11 mouse cellular contexts compared by ENCODE assay signal in genomic region chr12:116145246-116145645, GRCm38 (mm10).
DNase-seq lines count a peak whose midpoint lies in the region; ATAC-seq and TF ChIP-seq lines count a peak whose summit lies in the region.
"Had no signal": no experiment of that assay in that cellular context is flagged by ENCODE, and none has a peak within 500 bp of the region (broad histone marks: within the 10 kb centered on the region; RNA-seq: fewer than 3 reads in every experiment).

No protein-coding gene starts in this region.

- no peak for TF ChIP-seq CTCF in hindbrain, postnatal 0 days (IDR thresholded peaks at IDR 0.05; ENCODE audit: low read depth)
- no peak for TF ChIP-seq CTCF in forebrain, postnatal 0 days (IDR thresholded peaks at IDR 0.05; ENCODE audit: low read depth)

- no peaks in the 10 kb centered on the region for H3K36me3 ChIP-seq in hindbrain, postnatal 0 days (ENCODE audit: insufficient read depth, low read length)
- H3K36me3 ChIP-seq in hindbrain, embryonic 11.5 days (ENCODE audit: control insufficient read depth, insufficient read depth, low read length) = no peaks in the 10 kb centered on the region
- no peaks in the 10 kb centered on the region for H3K36me3 ChIP-seq in forebrain, postnatal 0 days (ENCODE audit: insufficient read depth)
- H3K36me3 ChIP-seq: embryonic facial prominence, embryonic 15.5 days; limb, embryonic 15.5 days; neural tube, embryonic 12.5 days had no signal

- peaks cover 5% of the 10 kb centered on the region; the same call in 1 of the 2 replicates for H3K4me1 ChIP-seq in hindbrain, postnatal 0 days (ENCODE audit: insufficient read depth, low read length)
- H3K4me1 ChIP-seq in hindbrain, embryonic 11.5 days (replicated peaks; ENCODE audit: control insufficient read depth, insufficient read depth, low read length) = 0 out of 2 replicates have a peak, but pooled peaks cover 5% of the 10 kb centered on the region
- no peaks in the 10 kb centered on the region for H3K4me1 ChIP-seq in forebrain, postnatal 0 days (ENCODE audit: insufficient read depth)
- H3K4me1 ChIP-seq: embryonic facial prominence, embryonic 15.5 days; limb, embryonic 15.5 days; neural tube, embryonic 12.5 days had no signal

- DNase-seq in hindbrain, postnatal 0 days (ENCODE audit: low spot score) = peak; percentile 5
- no peak for DNase-seq in hindbrain, embryonic 11.5 days (ENCODE audit: low spot score)
- peak; percentile 34 for DNase-seq in lung, postnatal 25 days (ENCODE audit: low spot score)
- DNase-seq in thymus, postnatal 10 days (ENCODE audit: low spot score in 2 of 2) = peak; percentile 63 to 65
- DNase-seq in forebrain, postnatal 0 days = no peak
- DNase-seq in urinary bladder, postnatal 10 days (ENCODE audit: low spot score) = no peak
- DNase-seq in left cerebral cortex, adult 11 months (ENCODE audit: low spot score) = no peak

- no peaks in the 10 kb centered on the region for H3K27me3 ChIP-seq in hindbrain, postnatal 0 days (ENCODE audit: insufficient read depth, low read length)
- H3K27me3 ChIP-seq in hindbrain, embryonic 11.5 days (ENCODE audit: control insufficient read depth, insufficient read depth, low read length) = no peaks in the 10 kb centered on the region
- no peaks in the 10 kb centered on the region for H3K27me3 ChIP-seq in forebrain, postnatal 0 days (ENCODE audit: insufficient read depth, low read length)
- H3K27me3 ChIP-seq: embryonic facial prominence, embryonic 15.5 days; limb, embryonic 15.5 days; neural tube, embryonic 12.5 days had no signal

- no peak overlapping the region for H3K4me2 ChIP-seq in hindbrain, postnatal 0 days (ENCODE audit: low read depth, low read length)
- no peak overlapping the region for H3K4me2 ChIP-seq in hindbrain, embryonic 11.5 days (replicated peaks; ENCODE audit: low read depth, low read length)
- H3K4me2 ChIP-seq in forebrain, postnatal 0 days (ENCODE audit: low read depth) = no peak overlapping the region
- H3K4me2 ChIP-seq: embryonic facial prominence, embryonic 15.5 days; limb, embryonic 15.5 days; neural tube, embryonic 12.5 days had no signal

- 29% methylated on average over 5 of the region's 5 CpGs for WGBS in hindbrain, postnatal 0 days
- WGBS in hindbrain, embryonic 11.5 days = 34% methylated on average over 5 of the region's 5 CpGs
- WGBS in forebrain, postnatal 0 days = 43% methylated on average over 5 of the region's 5 CpGs

- H3K9ac ChIP-seq in hindbrain, postnatal 0 days (replicated peaks; ENCODE audit: low read length) = no peak overlapping the region
- no peak overlapping the region for H3K9ac ChIP-seq in hindbrain, embryonic 11.5 days (ENCODE audit: low read depth, low read length)
- H3K9ac ChIP-seq in forebrain, postnatal 0 days = no peak overlapping the region
- H3K9ac ChIP-seq: embryonic facial prominence, embryonic 15.5 days; limb, embryonic 15.5 days; neural tube, embryonic 12.5 days had no signal

- H3K4me3 ChIP-seq in hindbrain, postnatal 0 days (ENCODE audit: low read length) = no peak overlapping the region
- no peak overlapping the region for H3K4me3 ChIP-seq in hindbrain, embryonic 11.5 days (ENCODE audit: low read depth, low read length)
- no peak overlapping the region for H3K4me3 ChIP-seq in forebrain, postnatal 0 days (ENCODE audit: low read depth, low read length)
- H3K4me3 ChIP-seq: embryonic facial prominence, embryonic 15.5 days; limb, embryonic 15.5 days; neural tube, embryonic 12.5 days had no signal

- peak; percentile 33; the same call in 1 of the 2 replicates for ATAC-seq in hindbrain, postnatal 0 days
- ATAC-seq in hindbrain, embryonic 11.5 days (ENCODE audit: low FRiP score) = no peak
- peak; percentile 86 for ATAC-seq in activated CD4-positive, CD25-positive, alpha-beta regulatory T cell, adult 4 months
- ATAC-seq in forebrain, postnatal 0 days = no peak

- no peaks in the 10 kb centered on the region for H3K9me3 ChIP-seq in hindbrain, postnatal 0 days (ENCODE audit: low read length)
- no peaks in the 10 kb centered on the region for H3K9me3 ChIP-seq in hindbrain, embryonic 11.5 days (ENCODE audit: control insufficient read depth, low read length)
- H3K9me3 ChIP-seq in forebrain, postnatal 0 days (ENCODE audit: low read length) = no peaks in the 10 kb centered on the region
- H3K9me3 ChIP-seq: embryonic facial prominence, embryonic 15.5 days; limb, embryonic 15.5 days; neural tube, embryonic 12.5 days had no signal

- H3K27ac ChIP-seq in hindbrain, postnatal 0 days = no peak overlapping the region
- no peak overlapping the region for H3K27ac ChIP-seq in hindbrain, embryonic 11.5 days (ENCODE audit: low read depth, low read length)
- H3K27ac ChIP-seq in forebrain, postnatal 0 days (ENCODE audit: low read depth, low read length) = no peak overlapping the region
- H3K27ac ChIP-seq: embryonic facial prominence, embryonic 15.5 days; limb, embryonic 15.5 days; neural tube, embryonic 12.5 days had no signal

Comparison
In these comparisons a context has a peak if more than half of its experiments do, and no peak if none do; other contexts are left out.
1. ATAC-seq: peak in hindbrain, postnatal 0 days (single experiment) and activated CD4-positive, CD25-positive, alpha-beta regulatory T cell, adult 4 months (single experiment); none in hindbrain, embryonic 11.5 days (single experiment) and forebrain, postnatal 0 days (single experiment).
2. DNase-seq: peak in hindbrain, postnatal 0 days (single experiment), lung, postnatal 25 days (single experiment) and thymus, postnatal 10 days (2 of 2); none in hindbrain, embryonic 11.5 days (single experiment), forebrain, postnatal 0 days (single experiment), urinary bladder, postnatal 10 days (single experiment) and left cerebral cortex, adult 11 months (single experiment).